Mouse (Mus musculus) WW6 (cell line): ENCODE data around the gene Pacrg.
A peak's percentile ranks its signal among the peaks of the same experiment; 100 is the strongest.

ENCODE experiments used
- DNase-seq: peaks from one replicate; pipeline ENCODE4 v3.0.0-alpha.2; 2013; ENCODE audit warnings: low read depth, low spot score

Pacrg gene

GRCm38 (mm10) chr17:10744709-10745461 lies 95.2 kb downstream of the Pacrg start:
- DNase-seq: peak; percentile 20

GRCm38 (mm10) chr17:10740083-10740482 lies 100.0 kb downstream of the Pacrg start:
- no peak for DNase-seq

- no peak for DNase-seq
Observed at GRCm38 (mm10) chr17:10737966-10738365, 102.1 kb downstream of the Pacrg start.

- no peak for DNase-seq
Observed at GRCm38 (mm10) chr17:10734733-10735132, 105.4 kb downstream of the Pacrg start.

- DNase-seq: no peak
Observed at GRCm38 (mm10) chr17:10732303-10733048, 107.6 kb downstream of the Pacrg start.

- no peak for DNase-seq
Observed at GRCm38 (mm10) chr17:10724853-10725252, 115.3 kb downstream of the Pacrg start.

GRCm38 (mm10) chr17:10721562-10721961 lies 118.5 kb downstream of the Pacrg start:
- DNase-seq: no peak

GRCm38 (mm10) chr17:10717148-10717547 lies 123.0 kb downstream of the Pacrg start:
- no peak for DNase-seq

- no peak for DNase-seq
Observed at GRCm38 (mm10) chr17:10702781-10703180, 137.3 kb downstream of the Pacrg start.

- no peak for DNase-seq
Observed at GRCm38 (mm10) chr17:10698041-10698440, 142.1 kb downstream of the Pacrg start.

- no peak for DNase-seq
Observed at GRCm38 (mm10) chr17:10695421-10695820, 144.7 kb downstream of the Pacrg start.

- no peak for DNase-seq
Observed at GRCm38 (mm10) chr17:10677098-10677497, 163.0 kb downstream of the Pacrg start.

- DNase-seq: no peak
Observed at GRCm38 (mm10) chr17:10675536-10675935, 164.6 kb downstream of the Pacrg start.

GRCm38 (mm10) chr17:10675048-10675447 lies 165.1 kb downstream of the Pacrg start:
- DNase-seq: peak; percentile 14

GRCm38 (mm10) chr17:10661294-10661693 lies 178.8 kb downstream of the Pacrg start:
- DNase-seq: no peak

GRCm38 (mm10) chr17:10643604-10644003 lies 196.5 kb downstream of the Pacrg start:
- DNase-seq: no peak

- DNase-seq: no peak
Observed at GRCm38 (mm10) chr17:10639816-10640215, 200.3 kb downstream of the Pacrg start.

GRCm38 (mm10) chr17:10635955-10636470 lies 204.1 kb downstream of the Pacrg start:
- DNase-seq: no peak

GRCm38 (mm10) chr17:10635470-10635869 lies 204.6 kb downstream of the Pacrg start:
- DNase-seq: no peak

GRCm38 (mm10) chr17:10635046-10635445 lies 205.1 kb downstream of the Pacrg start:
- DNase-seq: no peak

- no peak for DNase-seq
Observed at GRCm38 (mm10) chr17:10633769-10634168, 206.3 kb downstream of the Pacrg start.

- no peak for DNase-seq
Observed at GRCm38 (mm10) chr17:10628240-10628639, 211.9 kb downstream of the Pacrg start.

- no peak for DNase-seq
Observed at GRCm38 (mm10) chr17:10627476-10627875, 212.6 kb downstream of the Pacrg start.
